Mouse (Mus musculus): Measurements from ENCODE around the gene Lmtk3.

Gene Lmtk3

GRCm38 (mm10) chr7:45809276-45810075, 25.9 kb downstream of the Lmtk3 start:
- no peak for DNase-seq

GRCm38 (mm10) chr7:45812921-45813320, 29.4 kb downstream of the Lmtk3 start:
- no peak for DNase-seq

- peak; percentile 98 to 99 for DNase-seq
Measured at GRCm38 (mm10) chr7:45813787-45814779, 30.5 kb downstream of the Lmtk3 start, which contains the start of gene Cyth2. TSS of gene Cyth2 (minus strand) at chr7:45814581.

GRCm38 (mm10) chr7:45814841-45815240, 31.3 kb downstream of the Lmtk3 start:
- DNase-seq: no peak

- DNase-seq: peak in 1 of 2 experiments; percentile 31
Measured at GRCm38 (mm10) chr7:45815323-45815983, 31.9 kb downstream of the Lmtk3 start.

- no peak for DNase-seq
Measured at GRCm38 (mm10) chr7:45815984-45816351, 32.4 kb downstream of the Lmtk3 start.

- no peak for DNase-seq
Measured at GRCm38 (mm10) chr7:45819843-45820242, 36.3 kb downstream of the Lmtk3 start.

- DNase-seq: no peak
Measured at GRCm38 (mm10) chr7:45820913-45821312, 37.4 kb downstream of the Lmtk3 start.

GRCm38 (mm10) chr7:45824598-45824997, 41.1 kb downstream of the Lmtk3 start, which contains the start of gene Kcnj14:
TSS of gene Kcnj14 (minus strand) at chr7:45824782.
- no peak for DNase-seq

GRCm38 (mm10) chr7:45826631-45827030, 43.1 kb downstream of the Lmtk3 start:
- DNase-seq: no peak

- DNase-seq: peak; percentile 57 to 70
Measured at GRCm38 (mm10) chr7:45830427-45831127, 47.0 kb downstream of the Lmtk3 start, which contains the start of gene Grwd1. TSS of gene Grwd1 (minus strand) at chr7:45830944.

GRCm38 (mm10) chr7:45831128-45831525, 47.6 kb downstream of the Lmtk3 start:
- no peak for DNase-seq

GRCm38 (mm10) chr7:45832428-45832827, 48.9 kb downstream of the Lmtk3 start:
- DNase-seq: no peak

GRCm38 (mm10) chr7:45833148-45833790, 49.7 kb downstream of the Lmtk3 start:
- no peak for DNase-seq

GRCm38 (mm10) chr7:45833924-45834323, 50.4 kb downstream of the Lmtk3 start:
- no peak for DNase-seq

- no peak for DNase-seq
Measured at GRCm38 (mm10) chr7:45842950-45843744, 59.6 kb downstream of the Lmtk3 start.

- no peak for DNase-seq
Measured at GRCm38 (mm10) chr7:45848447-45849027, 65.0 kb downstream of the Lmtk3 start.

GRCm38 (mm10) chr7:45850661-45851060, 67.1 kb downstream of the Lmtk3 start:
- no peak for DNase-seq

GRCm38 (mm10) chr7:45853089-45853488, 69.6 kb downstream of the Lmtk3 start:
- no peak for DNase-seq
